Mouse (Mus musculus): ENCODE results near the gene Prkab1.

Prkab1 gene

GRCm38 (mm10) chr5:115979134-115979696 lies 45.1 kb downstream of the Prkab1 start:
- DNase-seq (ENCODE audit: low spot score): no peak

- no peak for DNase-seq (ENCODE audit: low spot score)
Measured at GRCm38 (mm10) chr5:115978255-115978654, 46.1 kb downstream of the Prkab1 start.

GRCm38 (mm10) chr5:115977757-115978156 lies 46.6 kb downstream of the Prkab1 start:
- no peak for DNase-seq (ENCODE audit: low spot score)

- DNase-seq (ENCODE audit: low spot score): no peak
Measured at GRCm38 (mm10) chr5:115977266-115977665, 47.0 kb downstream of the Prkab1 start.

- no peak for DNase-seq (ENCODE audit: low spot score)
Measured at GRCm38 (mm10) chr5:115976446-115976845, 47.9 kb downstream of the Prkab1 start.

GRCm38 (mm10) chr5:115975672-115976071 lies 48.6 kb downstream of the Prkab1 start:
- DNase-seq (ENCODE audit: low spot score): no peak

GRCm38 (mm10) chr5:115971236-115971635 lies 53.1 kb downstream of the Prkab1 start:
- DNase-seq (ENCODE audit: low spot score): no peak
